Mouse (Mus musculus): Measurements from ENCODE around the gene Nudt10. TPM values are rescaled to one million over a fixed set of nuclear protein-coding genes. Genes with fewer than 3 reads are reported as not detected.
"Not testable (repeated sequence)": the region's sequence is repeated elsewhere in the genome, so short reads cannot be mapped to it uniquely, and the experiment has no call there.

Nudt10 gene
- 10 to 100 TPM; 24.0 to 31.7 TPM for total RNA-seq (2021)

DNA sequence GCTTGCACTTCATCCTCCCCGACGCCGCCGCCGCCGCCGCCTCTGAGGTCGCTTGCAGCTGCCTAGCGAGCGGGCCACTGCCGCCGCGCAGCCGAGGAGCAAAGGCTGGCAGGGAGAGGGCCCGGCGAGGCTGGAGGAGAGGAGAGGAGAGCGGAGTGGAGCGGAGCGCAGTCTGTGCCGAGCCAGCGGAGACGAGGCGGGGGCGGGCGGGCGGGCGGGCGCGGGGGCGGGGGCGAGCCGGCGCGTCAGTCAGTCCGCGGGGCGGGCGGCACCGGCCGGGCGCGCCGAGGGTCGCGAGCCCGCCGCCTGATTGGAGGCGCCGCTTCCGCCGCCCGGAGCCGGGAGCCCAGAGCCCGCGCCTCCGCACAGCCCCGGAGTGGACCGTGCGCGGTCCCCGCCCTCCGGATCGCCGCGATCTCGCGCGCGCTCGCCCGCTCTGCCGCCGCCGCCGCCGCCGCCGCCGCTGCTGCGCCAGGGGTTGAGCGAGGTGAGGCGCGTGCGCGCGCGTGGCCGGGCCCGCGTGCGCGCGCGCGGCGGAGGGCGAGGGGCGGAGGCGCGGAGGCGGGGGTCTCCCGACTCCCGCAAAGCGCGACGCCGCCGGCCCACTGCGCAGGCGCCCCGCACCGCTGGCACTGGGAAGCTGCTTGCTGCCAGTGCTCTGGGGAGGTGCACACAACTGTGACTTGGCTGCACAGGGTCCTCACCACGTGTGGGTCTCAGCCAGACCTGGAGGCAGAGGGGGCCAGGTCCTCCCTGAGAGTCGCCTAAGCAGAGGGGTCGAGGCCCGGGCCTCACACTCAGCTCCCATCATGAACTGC lies at the start of gene Nudt10:
TSS of gene Nudt10 (minus strand) at position 193 of the 818 bp plus-strand sequence.
- intact Hi-C loops (cut with DNase I), result not testable (repeated sequence)
- DNase-seq (ENCODE audit: low spot score in 2 of 2), result peak in 1 of 2 experiments; percentile 6

DNA sequence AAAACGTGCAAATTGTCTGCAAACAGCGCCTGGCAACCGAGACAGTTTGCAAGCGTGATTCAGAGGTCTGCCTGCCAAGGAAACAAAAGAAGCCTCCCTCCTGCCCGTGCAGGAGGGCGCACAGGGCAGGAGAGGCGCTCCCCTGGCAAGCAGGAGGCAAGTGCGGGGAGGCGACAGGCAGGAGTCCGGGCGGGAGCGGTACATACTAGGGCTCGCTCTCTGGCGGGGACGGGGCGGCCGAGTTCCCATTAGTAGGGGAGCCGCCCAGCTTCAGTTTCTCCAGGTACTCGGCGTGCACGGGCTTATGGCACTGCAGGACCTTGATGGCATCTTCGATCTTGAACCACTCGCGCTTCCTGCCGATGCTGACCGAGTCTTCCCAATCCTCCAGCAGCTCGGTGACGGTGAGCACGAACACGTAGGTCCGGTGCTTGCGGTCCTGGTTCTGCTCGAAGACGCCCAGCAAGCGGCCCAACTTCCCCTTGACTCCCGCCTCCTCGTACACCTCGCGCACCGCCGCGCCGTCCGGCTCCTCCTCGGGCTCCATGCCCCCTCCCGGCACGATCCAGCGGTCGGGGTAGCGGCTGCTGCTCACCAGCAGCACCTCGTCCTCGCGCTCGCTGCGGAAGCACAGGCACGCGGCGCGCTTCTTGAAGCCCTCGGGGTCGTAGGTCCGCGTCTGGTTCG lies 536 bp downstream of the Nudt10 start:
- peak in 1 of 2 experiments; percentile 2 for DNase-seq (ENCODE audit: low spot score in 2 of 2)
- intact Hi-C loops (cut with DNase I), result not testable (repeated sequence)

DNA sequence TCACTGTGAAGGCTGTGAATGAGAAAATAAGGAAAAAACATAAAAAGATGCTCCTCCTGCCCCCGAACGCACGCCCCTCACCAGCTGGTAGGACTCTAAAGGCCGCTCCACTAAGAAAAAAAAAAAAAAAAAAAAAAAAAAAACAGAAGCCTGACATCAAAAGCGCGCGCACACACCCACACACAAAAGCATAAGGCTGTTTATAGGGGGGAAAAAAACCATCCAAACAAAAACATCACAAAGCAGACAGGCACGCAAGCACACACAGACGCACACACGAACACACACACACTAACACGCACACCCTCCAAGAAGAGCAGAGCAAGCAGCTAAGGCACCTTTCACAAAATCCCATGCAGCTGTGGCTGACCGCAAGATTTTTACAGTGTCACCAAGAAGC lies 1.1 kb downstream of the Nudt10 start:
- peak in 1 of 2 experiments; percentile 5 for DNase-seq (ENCODE audit: low spot score in 2 of 2)
- intact Hi-C loops (cut with DNase I), result no loop called here

Other genes starting within 250 kb of the Nudt10 start
- 10 to 100 TPM; 30.7 to 32.7 TPM for gene Nudt11, start 125.6 kb downstream of the Nudt10 start, total RNA-seq (2021)
- gene AU022751, start 89.6 kb downstream of the Nudt10 start, total RNA-seq (2021), result under 1 TPM; 0.73 to 0.87 TPM
- gene Bmp15, start 147.7 kb upstream of the Nudt10 start, total RNA-seq (2021), result under 1 TPM; 0.23 to 0.34 TPM
- 1 to 10 TPM; 4.0 to 5.2 TPM for gene Shroom4, start 226.8 kb upstream of the Nudt10 start, total RNA-seq (2021)